Mouse (Mus musculus): ENCODE results near the gene Cnot10. TPM values are rescaled to one million over a fixed set of nuclear protein-coding genes. Genes with fewer than 3 reads are reported as not detected.

Gene Cnot10
- total RNA-seq, 2 experiments from 2014 or later: 45.0 to 46.8 TPM

DNA sequence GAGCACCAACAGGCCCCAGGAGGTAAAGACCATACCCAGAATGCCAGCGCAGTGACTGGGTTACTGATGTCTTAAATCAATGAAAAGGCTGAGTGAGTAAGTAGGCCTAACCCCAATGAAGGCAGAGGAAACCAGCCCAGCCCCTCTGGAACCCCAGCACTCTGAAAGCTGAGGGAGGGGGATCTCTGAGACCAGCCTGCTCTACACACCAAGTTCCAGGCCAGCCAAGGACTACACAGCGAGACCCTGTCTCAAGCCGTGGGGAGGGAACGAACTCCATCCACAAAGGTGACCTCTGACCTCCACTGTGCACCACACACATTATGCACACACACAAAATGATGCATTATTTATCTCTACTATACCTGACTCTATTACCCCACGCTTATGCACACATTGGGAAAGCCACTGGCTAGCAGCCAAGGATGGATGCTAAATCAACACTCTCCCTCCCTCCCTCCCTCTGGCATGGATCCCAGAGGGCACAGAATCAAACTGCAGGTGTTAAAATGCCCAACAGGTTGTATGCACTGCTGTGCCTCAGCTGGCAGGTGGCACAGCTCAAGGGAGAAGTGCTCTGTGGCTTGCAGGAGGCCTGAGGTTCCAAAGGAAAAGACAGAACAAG lies 85.5 kb downstream of the Cnot10 start:
- intact Hi-C loops (cut with DNase I): no loop called here
- no peak for DNase-seq (ENCODE audit: low spot score in 2 of 2)

DNA sequence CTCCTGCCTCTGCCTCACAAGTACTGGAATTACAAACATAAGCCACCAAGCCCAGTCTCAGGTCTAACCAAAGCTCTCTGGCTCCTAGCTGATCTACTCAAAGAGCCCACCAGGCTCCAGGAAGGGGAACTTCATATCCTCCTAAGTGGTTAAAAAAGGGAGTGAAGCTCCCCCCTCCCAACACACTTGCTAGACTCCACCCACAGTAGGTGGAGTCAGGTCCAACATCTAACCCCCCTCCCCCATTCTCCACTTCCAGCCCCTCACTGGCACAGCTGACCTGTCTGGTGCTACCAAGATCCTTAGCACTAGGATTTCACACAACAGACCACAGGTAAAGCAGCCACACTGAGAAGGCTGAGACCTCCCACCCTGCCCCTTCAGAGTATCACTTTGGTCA lies 86.2 kb downstream of the Cnot10 start:
- intact Hi-C loops (cut with DNase I): no loop called here
- DNase-seq (ENCODE audit: low spot score in 2 of 2): no peak

DNA sequence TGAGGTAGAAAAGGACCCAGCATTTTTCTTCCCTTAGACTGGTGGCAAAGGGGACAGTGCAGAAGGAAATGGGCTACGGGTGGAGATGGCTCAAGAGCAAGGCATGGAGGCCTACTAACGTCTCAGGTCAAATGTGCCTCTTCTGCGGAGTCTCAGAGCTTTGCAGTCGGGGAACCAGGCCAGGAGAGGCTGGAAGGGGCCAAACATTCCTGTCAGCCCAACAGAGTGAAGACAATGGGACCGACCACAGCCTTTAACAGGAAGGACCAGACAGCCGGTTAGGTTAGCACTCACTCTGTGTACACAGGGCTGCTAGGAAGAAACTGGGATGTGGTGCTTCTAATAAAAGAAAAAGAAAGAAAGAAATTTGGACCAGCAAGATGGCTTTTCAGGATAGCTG lies 90.0 kb downstream of the Cnot10 start:
- DNase-seq (ENCODE audit: low spot score in 2 of 2): no peak
- intact Hi-C loops (cut with DNase I): no loop called here

DNA sequence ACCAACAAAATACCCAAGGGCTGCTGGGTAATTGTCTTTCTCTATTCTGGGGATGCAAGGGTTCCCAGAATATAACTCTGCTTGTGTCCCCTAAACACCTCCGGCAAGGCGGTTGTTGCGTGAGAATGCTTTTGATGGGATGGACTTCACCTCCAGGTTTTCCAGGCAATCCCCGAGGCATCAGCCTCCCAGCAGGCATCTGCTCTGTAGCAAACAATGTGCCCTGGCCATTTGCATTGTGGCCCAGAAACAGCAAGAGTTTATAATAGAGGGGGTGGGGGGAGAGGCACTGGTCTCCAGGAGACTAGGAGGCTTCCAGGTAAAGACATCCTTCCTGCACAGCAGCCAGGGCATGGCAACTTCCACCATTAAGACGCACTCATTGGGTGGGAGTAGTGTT lies 90.9 kb downstream of the Cnot10 start:
- intact Hi-C loops (cut with DNase I): no loop called here
- DNase-seq (ENCODE audit: low spot score in 2 of 2): no peak

DNA sequence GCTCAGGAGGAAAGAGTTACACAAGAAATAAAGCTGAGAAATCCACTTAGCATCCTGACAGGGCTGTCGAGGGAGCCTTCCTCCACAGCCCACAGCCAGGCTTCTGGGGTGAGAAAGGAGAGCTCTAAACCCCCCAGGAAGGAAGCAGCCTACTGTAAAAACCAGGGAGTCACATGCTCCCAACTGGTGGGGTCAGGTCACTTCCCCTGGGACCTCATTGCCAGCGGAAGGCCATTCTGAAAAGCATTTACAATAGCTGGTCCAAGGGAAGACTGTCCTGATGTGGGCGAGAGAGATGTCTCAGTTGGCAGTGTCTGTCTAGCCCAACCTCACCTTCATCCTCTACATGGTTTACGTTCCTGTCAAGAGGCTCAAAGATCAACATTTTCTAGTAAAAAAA lies 91.5 kb downstream of the Cnot10 start:
- no peak for DNase-seq (ENCODE audit: low spot score in 2 of 2)
- intact Hi-C loops (cut with DNase I): no loop called here

DNA sequence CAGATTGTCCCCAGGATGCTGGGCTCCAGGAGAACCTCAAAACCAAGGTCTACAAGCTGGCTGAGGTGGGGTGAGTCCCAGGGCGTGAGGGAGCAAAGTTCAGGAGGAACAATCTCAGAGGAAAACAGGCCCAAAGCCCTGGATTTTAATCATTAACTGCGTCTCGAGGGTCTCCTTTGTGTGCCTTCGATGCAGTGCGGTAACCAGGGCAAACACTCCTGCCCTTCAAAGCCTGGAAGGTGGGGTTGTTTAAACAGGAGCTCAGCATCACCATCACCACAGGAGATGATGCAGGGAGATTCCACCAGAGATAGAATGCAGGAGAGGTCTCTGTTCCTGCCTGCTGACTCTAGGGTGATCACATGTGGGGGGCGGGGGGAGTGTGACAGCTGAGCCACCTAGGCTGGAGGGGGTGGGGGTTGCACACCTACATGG lies 92.3 kb downstream of the Cnot10 start:
- DNase-seq (ENCODE audit: low spot score in 2 of 2): no peak
- intact Hi-C loops (cut with DNase I): no loop called here

DNA sequence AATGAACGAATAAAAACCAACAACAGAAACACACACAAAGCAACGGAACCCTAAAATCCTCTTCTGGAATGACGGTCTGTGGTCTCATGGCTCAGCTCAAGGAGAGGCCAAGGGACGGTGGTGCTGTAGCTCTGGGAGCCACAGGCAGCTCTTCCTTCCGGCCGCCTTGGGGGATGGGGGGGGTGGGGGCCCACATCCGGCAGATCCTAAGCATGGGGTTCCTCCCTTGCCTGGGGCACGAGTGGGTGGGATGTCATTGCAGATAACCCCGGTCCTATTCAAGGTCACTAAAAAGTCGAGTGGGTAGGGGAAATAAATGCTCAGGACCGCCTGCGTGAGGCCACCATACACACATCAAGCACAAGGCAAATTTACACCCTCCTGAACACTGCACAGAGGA lies 93.2 kb downstream of the Cnot10 start:
- no peak for DNase-seq (ENCODE audit: low spot score in 2 of 2)
- intact Hi-C loops (cut with DNase I): no loop called here

DNA sequence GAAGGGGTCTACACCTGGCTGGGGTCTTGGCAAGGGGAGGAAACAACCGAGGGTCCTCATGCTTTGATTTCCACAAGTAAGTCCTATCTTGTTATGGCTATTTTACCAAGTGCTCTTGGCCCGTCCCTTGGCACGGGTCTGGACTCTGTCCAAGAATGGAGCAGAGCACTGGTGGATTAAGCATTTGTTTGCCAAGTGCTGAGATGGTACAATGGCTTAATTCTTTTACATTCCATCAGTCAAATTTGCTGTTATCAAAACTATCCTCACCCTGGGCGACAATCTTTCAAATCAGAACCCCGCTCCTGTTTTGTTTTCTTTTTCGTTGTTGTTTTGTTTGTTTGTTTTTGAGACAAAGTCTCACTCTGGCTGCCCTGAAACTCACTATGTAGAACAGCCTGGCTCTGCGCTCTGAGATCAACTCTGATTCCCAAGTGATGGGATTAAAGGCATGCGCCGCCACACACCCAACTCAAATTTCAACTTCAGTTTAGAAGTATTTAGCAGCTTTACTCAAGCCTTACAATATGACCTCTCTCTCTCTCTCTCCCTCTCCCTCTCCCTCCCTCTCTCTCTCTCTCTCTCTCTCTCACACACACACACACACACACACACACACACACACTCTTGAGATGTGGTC lies 95.1 kb downstream of the Cnot10 start:
- intact Hi-C loops (cut with DNase I): no loop called here

DNA sequence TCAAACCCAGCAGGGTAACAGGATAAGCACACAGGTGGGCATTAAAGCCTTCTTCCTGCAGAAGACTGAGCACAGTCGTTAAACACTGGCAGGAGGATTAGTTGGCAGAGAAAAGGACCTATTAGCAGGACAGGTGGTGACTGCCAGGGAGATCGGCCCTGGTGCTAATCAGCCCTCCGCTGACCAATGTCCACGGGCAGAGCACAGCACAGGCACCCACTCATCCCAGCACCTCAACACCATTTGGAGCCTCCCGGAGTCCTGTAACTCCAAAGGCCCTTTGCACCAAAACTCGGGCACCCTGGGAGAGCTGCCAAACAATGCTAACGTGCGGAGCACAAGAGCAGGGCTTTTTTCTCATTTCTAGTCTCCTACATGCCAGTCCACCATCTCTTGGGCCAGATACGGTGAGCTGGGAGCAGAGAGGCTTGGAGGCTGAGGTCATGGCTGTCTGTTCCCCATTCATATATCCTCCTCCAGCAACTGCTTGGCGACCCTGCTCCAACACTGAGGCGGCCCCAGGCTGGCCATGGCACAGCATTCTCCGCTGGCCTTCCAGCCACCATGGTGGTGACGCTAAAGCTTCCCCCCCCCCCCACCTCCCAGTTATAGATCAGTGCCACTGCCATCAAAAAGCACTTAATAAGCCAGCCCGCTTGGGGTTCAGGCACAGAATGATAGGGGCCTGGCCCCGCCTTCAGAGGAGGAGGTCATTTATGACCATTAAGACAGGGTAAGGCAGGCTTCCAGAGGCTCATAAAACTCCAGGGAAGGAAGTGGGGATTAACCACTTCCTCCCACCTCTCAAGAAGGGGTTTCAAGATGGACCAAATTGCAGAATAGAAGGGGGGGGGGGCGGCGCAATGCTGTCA lies 95.9 kb downstream of the Cnot10 start:
- DNase-seq (ENCODE audit: low spot score in 2 of 2): no peak
- intact Hi-C loops (cut with DNase I): no loop called here

More for the DNA sequence above, 95.1 kb downstream of the Cnot10 start:
- DNase-seq (ENCODE audit: low spot score in 2 of 2): no peak

DNA sequence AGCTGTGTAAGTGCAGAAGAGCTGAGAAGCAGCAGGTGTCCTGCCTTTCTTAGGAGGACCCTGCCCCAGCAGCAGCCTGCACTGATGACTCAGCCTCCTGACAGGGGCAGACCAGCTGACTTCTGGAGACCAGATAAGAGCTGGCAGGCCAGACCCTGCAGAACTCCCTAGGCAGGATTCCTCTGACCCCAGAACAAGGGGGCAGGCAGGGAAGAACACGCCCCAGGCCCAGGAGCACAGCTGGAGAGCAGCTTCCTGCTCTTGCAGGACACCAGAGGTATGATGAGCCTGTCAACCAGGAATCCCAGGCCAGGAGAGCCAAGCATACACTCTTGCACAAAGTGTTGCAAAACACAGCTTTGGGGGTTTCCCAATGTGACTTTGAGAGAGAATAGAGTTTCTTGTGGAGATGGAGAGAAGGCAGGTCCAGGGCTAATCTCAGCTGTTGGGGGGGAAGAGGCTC lies 98.7 kb downstream of the Cnot10 start:
- intact Hi-C loops (cut with DNase I): no loop called here
- DNase-seq (ENCODE audit: low spot score in 2 of 2): no peak

DNA sequence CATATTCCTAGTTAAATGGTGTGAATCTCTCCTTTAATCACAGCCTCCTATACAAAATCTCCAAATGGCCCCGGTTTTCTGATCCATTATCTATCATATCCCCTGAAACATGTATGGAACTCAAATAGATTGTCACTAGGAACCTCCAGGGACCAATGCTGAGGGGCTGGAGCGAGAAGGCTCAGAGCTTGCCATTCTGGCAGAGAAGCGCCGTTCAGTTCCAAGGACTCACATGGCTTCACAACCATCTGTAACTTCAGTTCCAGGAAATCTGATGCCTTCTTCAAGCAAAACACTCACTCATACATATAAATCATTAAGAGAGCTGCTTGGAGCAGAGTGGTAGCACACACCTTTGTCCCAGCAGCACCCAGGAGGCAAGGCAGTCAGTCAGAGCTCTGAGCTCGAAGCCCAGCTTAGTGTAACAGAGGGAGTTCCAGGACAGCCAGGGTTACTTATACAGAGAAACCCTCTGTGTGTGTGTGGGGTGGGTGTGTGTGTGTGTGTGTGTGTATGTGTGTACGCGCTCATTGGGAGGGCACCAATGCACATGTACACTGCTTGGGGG lies 100.9 kb downstream of the Cnot10 start:
- DNase-seq (ENCODE audit: low spot score in 2 of 2): no peak
- intact Hi-C loops (cut with DNase I): no loop called here

DNA sequence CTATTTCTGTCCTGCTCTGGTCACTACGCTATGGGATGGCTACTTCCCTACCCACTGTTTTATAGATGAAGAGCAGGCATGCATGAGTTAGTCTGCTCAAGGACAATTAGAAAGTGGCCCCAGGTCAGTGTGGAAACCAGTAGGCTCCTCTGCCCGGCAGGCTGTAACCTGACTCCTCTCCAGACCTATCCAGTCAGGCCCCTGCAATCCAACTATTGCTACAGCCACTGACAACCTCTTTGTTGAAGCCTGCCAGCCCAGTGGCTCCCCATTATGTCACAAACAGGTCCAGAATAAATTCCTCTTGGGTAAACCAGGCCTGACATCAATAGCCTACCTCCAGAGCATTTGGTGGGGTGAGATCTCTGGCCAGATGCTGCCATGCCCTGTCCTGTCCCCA lies 103.4 kb downstream of the Cnot10 start:
- intact Hi-C loops (cut with DNase I): no loop called here
- DNase-seq (ENCODE audit: low spot score in 2 of 2): no peak

Other genes with a start within 250 kb of the Cnot10 start
- 1 to 10 TPM; 5.9 to 7.1 TPM for gene Crtap, start 249.5 kb downstream of the Cnot10 start, total RNA-seq (2021)
- 10 to 100 TPM; 22.2 to 24.4 TPM for gene Glb1, start 239.1 kb downstream of the Cnot10 start, total RNA-seq (2021)
- gene Tmppe, start 239.1 kb downstream of the Cnot10 start, total RNA-seq (2021): 10 to 100 TPM in 1 of 2 experiments, 1 to 10 TPM in 1; 9.7 to 10.8 TPM
- not detected for gene Ccr4, start 135.3 kb downstream of the Cnot10 start, total RNA-seq (2021)
- gene C130032M10Rik, start 124.5 kb downstream of the Cnot10 start, total RNA-seq (2021): not detected
- gene Trim71, start 75.8 kb downstream of the Cnot10 start, total RNA-seq (2021): under 1 TPM; 0.69 TPM
- gene Dync1li1, start 48.6 kb upstream of the Cnot10 start, total RNA-seq (2021): 10 to 100 TPM; 90.1 to 93.7 TPM
- gene Cmtm6, start 90.9 kb upstream of the Cnot10 start, total RNA-seq (2021): 10 to 100 TPM; 22.9 to 23.7 TPM
- 1 to 10 TPM; 4.9 to 5.0 TPM for gene Cmtm7, start 141.7 kb upstream of the Cnot10 start, total RNA-seq (2021)
- gene Cmtm8, start 204.0 kb upstream of the Cnot10 start, total RNA-seq (2021): 1 to 10 TPM; 2.2 to 2.5 TPM